Mouse (Mus musculus) heart, embryonic 14.5 days (tissue): ENCODE measurements around the gene Paf1. TPM values are rescaled to one million over a fixed set of nuclear protein-coding genes. Genes with fewer than 3 reads are reported as not detected.
"Not testable (repeated sequence)": the region's sequence is repeated elsewhere in the genome, so short reads cannot be mapped to it uniquely, and the experiment has no call there.

Source experiments
- ATAC-seq: fragments of 200-750 bp; cut with Nextera tagmentation; 2 replicates; pipeline ENCODE4 v1.8.0; 2017; ENCODE audit warnings: low read depth, moderate TSS enrichment; ENCODE audit not compliant: insufficient number of reproducible peaks, insufficient read depth, low FRiP score
- H3K27ac ChIP-seq, 2 experiments: fragments of 200-500 bp in 1 of 2; fragments of 300-500 bp in 1 of 2; sonication (generic) in 1 of 2; replicated peaks in 1 of 2; 2 replicates each; pipeline ENCODE4 v1.5.1; 2012 to 2014; ENCODE audit warnings: low read depth in 2 of 2, low read length in 2 of 2, control low read depth in 1 of 2, mild to moderate bottlenecking in 1 of 2, mixed read lengths in 1 of 2; ENCODE audit not compliant: control insufficient read depth in 1 of 2, insufficient read depth in 1 of 2
- H3K27me3 ChIP-seq: fragments of 300-500 bp; sonication (generic); 2 replicates; pipeline ENCODE4 v1.6.1; 2014; ENCODE audit warnings: mild to moderate bottlenecking, low read length, control low read depth; ENCODE audit not compliant: control insufficient read depth, insufficient read depth
- H3K36me3 ChIP-seq: fragments of 300-500 bp; sonication (generic); 2 replicates; pipeline ENCODE4 v1.6.1; 2014; ENCODE audit warnings: mild to moderate bottlenecking, control low read depth, low read length, mixed read lengths; ENCODE audit not compliant: control insufficient read depth, insufficient read depth
- H3K4me1 ChIP-seq, 2 experiments: fragments of 200-500 bp in 1 of 2; fragments of 300-500 bp in 1 of 2; sonication (generic) in 1 of 2; 2 replicates each; pipeline ENCODE4 v1.6.1; 2012 to 2014; ENCODE audit warnings: low read length in 2 of 2, control low read depth in 1 of 2, mixed read lengths in 1 of 2; ENCODE audit not compliant: control insufficient read depth in 2 of 2, insufficient read depth in 2 of 2
- H3K4me2 ChIP-seq: fragments of 300-500 bp; sonication (generic); 2 replicates; pipeline ENCODE4 v1.6.1; 2014; ENCODE audit warnings: mild to moderate bottlenecking, low read length
- H3K4me3 ChIP-seq, 2 experiments: fragments of 200-500 bp in 1 of 2; fragments of 300-500 bp in 1 of 2; sonication (generic) in 1 of 2; 2 replicates each; pipeline ENCODE4 v1.5.1; 2012 to 2014; ENCODE audit warnings: low read length in 2 of 2, mild to moderate bottlenecking in 2 of 2, control low read depth in 1 of 2, low read depth in 1 of 2, moderate library complexity in 1 of 2; ENCODE audit not compliant: control insufficient read depth in 1 of 2, insufficient read depth in 1 of 2
- H3K9ac ChIP-seq: fragments of 300-500 bp; sonication (generic); 2 replicates; pipeline ENCODE4 v1.6.1; 2014; ENCODE audit warnings: mild to moderate bottlenecking, low read length
- H3K9me3 ChIP-seq: fragments of 300-500 bp; sonication (generic); 2 replicates; pipeline ENCODE4 v1.6.1; 2016; ENCODE audit warnings: low read length, control low read depth; ENCODE audit not compliant: control insufficient read depth
- WGBS: fragments of 180-500 bp; shearing (Covaris S2); extraction: QIAGEN DNeasy Blood & Tissue Kit; methylation state at CpG from one replicate; pipeline ENCODE4 v1.1.7; 2014; 5-methylcytosine and 5-hydroxymethylcytosine counted together
- polyA plus RNA-seq: library from polyadenylated mRNA; unstranded; fragments of >200 nt; fragmentation: Nextera tagmentation; extraction: Ambion mirVana; gene quantifications from 2 replicates; pipeline ENCODE4 v1.2.1, GENCODE M21; 2014

Gene Paf1
- polyA plus RNA-seq, 1 experiment from 2014 or later = 62.5 TPM

DNA sequence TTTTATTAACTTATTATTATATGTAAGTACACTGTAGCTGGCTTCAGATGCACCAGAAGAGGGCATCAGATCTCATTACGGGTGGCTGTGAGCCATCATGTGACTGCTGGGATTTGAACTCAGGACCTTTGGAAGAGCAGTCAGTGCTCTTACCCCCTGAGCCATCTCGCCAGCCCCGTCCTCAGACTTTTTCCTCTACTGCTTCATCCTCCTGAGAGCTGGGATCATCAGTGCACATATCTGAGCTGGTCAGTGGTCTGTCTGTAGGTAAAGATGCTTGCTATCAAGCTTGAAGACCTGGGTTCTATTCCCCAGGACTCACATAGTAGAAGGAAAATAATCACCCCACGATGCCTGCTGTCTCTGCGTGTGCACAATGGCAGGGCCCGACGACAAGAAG lies 5.4 kb upstream of the Paf1 start:
- not testable (repeated sequence) for H3K9ac ChIP-seq
- H3K36me3 ChIP-seq = peaks cover 51% of the 10 kb centered on the region

GRCm38 (mm10) chr7:28390331-28390730 lies 2.4 kb upstream of the Paf1 start:
- 94% methylated on average over 3 of the region's 3 CpGs for WGBS
- Histone ChIP-seq H3K27me3 (no peaks in the 10 kb centered on the region), H3K36me3 (peaks cover 54% of the 10 kb centered on the region), H3K4me3 (no peak overlapping the region), H3K27ac (no peak overlapping the region), H3K4me2 (no peak overlapping the region), H3K9me3 (no peaks in the 10 kb centered on the region), H3K4me1 (peaks cover 3 to 16% of the 10 kb centered on the region in 2 experiments; a peak in 3 of 4 replicates), H3K9ac (no peak overlapping the region)
- ATAC-seq = no peak

More for the DNA sequence above, 5.4 kb upstream of the Paf1 start:
- H3K4me3 ChIP-seq, H3K9me3 ChIP-seq, H3K27me3 ChIP-seq, H3K4me2 ChIP-seq, H3K27ac ChIP-seq, ATAC-seq: not testable (repeated sequence)
- WGBS = 83% methylated on average over 7 of the region's 7 CpGs
- peaks cover 13 to 21% of the 10 kb centered on the region in 2 experiments for H3K4me1 ChIP-seq

DNA sequence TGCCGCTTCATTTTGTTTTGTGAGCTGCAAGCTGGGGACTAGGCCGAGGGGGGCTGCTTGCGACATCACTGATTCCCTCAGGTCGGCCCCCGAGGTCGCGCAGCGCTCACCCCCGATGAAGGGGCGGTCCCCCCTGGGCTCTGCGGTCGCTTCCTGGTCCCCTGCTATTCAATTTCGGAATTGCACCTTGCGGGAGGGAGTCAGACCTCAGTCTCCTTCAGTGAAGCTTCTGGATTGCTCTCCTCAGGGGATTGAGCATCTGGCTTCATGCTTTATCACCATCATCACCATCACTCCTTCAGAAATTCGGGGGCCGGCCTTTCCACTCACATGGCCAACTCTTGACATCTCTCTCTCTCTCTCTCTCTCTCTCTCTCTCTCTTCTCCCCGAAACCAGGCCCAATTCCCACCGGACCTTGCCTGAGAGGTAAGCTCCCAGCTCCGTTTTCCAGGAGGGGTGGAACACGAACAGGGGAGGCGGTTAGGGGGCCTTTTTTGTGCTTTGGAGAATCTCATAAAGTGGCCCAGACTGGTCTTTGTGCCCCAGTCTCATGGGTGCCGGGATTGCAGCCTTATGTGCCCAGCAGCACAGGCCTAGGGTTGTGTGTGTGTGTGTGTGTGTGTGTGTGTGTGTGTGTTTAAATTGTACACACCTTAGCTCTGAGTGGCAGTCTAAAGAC lies 661 bp downstream of the Paf1 start:
- 5% methylated on average over 22 of the region's 22 CpGs for WGBS
- Histone ChIP-seq H3K4me1 (peaks cover 3 to 11% of the 10 kb centered on the region in 2 experiments; a peak in 3 of 4 replicates), H3K4me2 (peak overlapping the region; percentile 82), H3K9ac (peak overlapping the region; percentile 82), H3K27ac (peak overlapping the region; percentile 46 to 67), H3K9me3 (no peaks in the 10 kb centered on the region), H3K27me3 (no peaks in the 10 kb centered on the region), H3K4me3 (peak overlapping the region; percentile 69 to 71), H3K36me3 (peaks cover 63% of the 10 kb centered on the region)
- ATAC-seq = no peak

DNA sequence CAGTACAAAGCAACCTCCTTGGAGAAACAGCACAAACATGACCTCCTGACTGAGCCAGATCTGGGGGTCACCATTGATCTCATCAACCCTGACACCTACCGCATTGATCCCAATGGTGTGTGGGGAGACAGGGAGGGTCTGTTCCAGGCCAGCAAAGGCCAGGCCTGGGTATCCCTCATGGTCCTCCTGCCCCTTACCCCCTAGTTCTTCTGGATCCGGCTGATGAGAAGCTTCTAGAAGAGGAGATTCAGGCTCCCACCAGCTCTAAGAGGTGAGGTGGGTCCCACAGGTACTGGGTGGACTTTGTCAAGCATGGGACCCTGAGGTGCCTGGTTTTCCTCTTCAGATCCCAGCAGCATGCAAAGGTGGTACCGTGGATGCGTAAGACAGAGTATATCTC lies 2.7 kb downstream of the Paf1 start:
- H3K4me2 ChIP-seq = no peak overlapping the region
- ATAC-seq = no peak
- WGBS = 93% methylated on average over 4 of the region's 4 CpGs
- peaks cover 63% of the 10 kb centered on the region for H3K36me3 ChIP-seq
- no peak overlapping the region for H3K4me3 ChIP-seq
- no peak overlapping the region for H3K27ac ChIP-seq
- no peaks in the 10 kb centered on the region for H3K9me3 ChIP-seq
- no peaks in the 10 kb centered on the region for H3K27me3 ChIP-seq
- H3K4me1 ChIP-seq = peaks cover 3 to 11% of the 10 kb centered on the region in 2 experiments; a peak in 3 of 4 replicates
- no peak overlapping the region for H3K9ac ChIP-seq

DNA sequence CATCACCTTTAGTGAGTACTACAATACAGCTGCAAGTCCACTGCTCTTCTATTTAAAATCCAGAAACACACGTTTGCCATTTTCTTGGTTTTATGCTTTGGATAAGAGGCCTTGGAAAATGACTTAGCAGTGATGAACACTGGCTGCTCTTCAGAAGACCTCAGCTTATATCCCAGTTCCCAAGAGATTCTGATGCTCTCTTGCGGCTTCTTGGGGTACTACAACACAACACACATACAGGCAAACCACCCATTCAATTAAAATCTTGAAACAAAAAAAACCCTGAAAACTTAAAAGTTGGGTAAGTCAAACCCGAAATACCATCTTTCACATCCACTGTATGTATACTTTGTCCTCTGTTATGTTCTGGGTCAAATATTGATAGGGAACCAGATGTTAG lies 5.2 kb downstream of the Paf1 start:
- Histone ChIP-seq H3K4me3 (no peak overlapping the region), H3K27ac (no peak overlapping the region), H3K4me2 (no peak overlapping the region), H3K9ac (no peak overlapping the region), H3K27me3 (no peaks in the 10 kb centered on the region), H3K4me1 (peaks cover 3 to 6% of the 10 kb centered on the region in 2 experiments; a peak in 2 of 4 replicates), H3K36me3 (peaks cover 83% of the 10 kb centered on the region), H3K9me3 (no peaks in the 10 kb centered on the region)
- no peak for ATAC-seq
- WGBS = 55% methylated on average over 3 of the region's 3 CpGs

- WGBS = 89% methylated on average over 10 of the region's 10 CpGs
- Histone ChIP-seq H3K27ac (no peak overlapping the region), H3K27me3 (no peaks in the 10 kb centered on the region), H3K9me3 (no peaks in the 10 kb centered on the region), H3K4me3 (no peak overlapping the region), H3K4me1 (peaks cover 0 to 3% of the 10 kb centered on the region in 2 experiments; a peak in 1 of 4 replicates), H3K4me2 (no peak overlapping the region), H3K36me3 (peaks cover 91% of the 10 kb centered on the region), H3K9ac (no peak overlapping the region)
- no peak for ATAC-seq
These were observed 6.1 kb downstream of the Paf1 start for GRCm38 (mm10) chr7:28398696-28399340.

GRCm38 (mm10) chr7:28401030-28401429 lies 8.3 kb downstream of the Paf1 start:
- Histone ChIP-seq H3K4me1 (no peaks in the 10 kb centered on the region), H3K4me3 (no peak overlapping the region), H3K4me2 (no peak overlapping the region), H3K27me3 (no peaks in the 10 kb centered on the region), H3K27ac (no peak overlapping the region), H3K36me3 (peaks cover 100% of the 10 kb centered on the region), H3K9ac (no peak overlapping the region), H3K9me3 (no peaks in the 10 kb centered on the region)
- no peak for ATAC-seq
- 96% methylated on average over 1 of the region's 1 CpGs for WGBS
